Mouse (Mus musculus) naive thymus-derived CD4-positive, alpha-beta T cell, adult 2 months (primary cell): ENCODE measurements around the gene Map2k2.

ENCODE experiments used
- DNase-seq: peaks from one replicate; pipeline ENCODE4 v3.0.0-alpha.2; 2011; ENCODE audit warnings: low read depth

Gene Map2k2

DNA sequence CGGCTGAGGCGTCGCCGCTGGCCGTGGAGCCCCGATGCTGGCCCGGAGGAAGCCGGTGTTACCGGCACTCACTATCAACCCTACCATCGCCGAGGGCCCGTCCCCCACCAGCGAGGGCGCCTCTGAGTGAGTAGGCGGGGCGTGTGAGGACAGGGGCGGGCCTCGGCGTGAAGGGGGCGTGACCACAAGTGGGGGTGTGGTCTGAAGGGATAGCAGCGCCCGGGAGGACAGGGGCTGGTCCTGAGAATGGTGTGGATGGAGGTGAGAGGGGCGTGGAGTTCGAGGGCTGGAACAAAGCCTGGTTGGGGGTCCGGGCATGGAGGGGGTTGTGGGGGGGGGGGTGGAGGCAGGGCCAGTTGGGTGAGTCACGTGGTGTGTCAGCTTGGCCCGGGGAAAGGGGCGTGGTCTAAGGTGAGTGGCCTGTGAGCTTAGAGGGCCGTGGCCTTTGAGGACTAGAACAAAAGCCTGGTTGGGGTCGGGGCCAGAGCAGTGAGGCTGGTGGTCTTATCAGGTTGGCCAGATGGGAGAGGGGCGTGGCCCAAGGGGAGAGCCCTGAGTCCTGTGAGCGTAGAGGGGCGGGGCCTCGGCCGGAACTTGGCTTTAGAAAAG lies 502 bp downstream of the Map2k2 start:
- DNase-seq: peak; percentile 90

GRCm38 (mm10) chr10:81112946-81113345 lies 7.2 kb downstream of the Map2k2 start:
- DNase-seq: no peak

GRCm38 (mm10) chr10:81119625-81120024 lies 13.9 kb downstream of the Map2k2 start:
- DNase-seq: no peak

DNA sequence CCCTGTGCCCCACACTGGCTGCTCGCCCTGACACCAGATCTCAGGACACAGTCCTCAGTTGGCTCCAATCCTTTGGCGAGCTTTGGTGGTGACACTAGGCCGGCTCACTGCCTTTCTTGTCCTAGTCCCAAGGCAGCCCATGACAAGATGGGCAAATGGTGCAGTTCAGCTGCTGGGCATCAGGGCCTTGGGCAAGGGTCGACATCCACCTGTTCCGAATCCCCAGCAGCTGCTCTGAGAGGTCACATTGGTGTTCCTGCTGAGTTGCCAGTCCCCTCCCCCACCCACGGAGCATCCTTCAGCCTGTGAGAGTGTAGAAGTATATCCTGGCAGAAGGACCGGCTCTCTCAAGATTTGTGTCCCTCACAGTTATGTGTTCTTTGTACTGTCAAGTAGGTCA lies 14.9 kb downstream of the Map2k2 start:
- no peak for DNase-seq

DNA sequence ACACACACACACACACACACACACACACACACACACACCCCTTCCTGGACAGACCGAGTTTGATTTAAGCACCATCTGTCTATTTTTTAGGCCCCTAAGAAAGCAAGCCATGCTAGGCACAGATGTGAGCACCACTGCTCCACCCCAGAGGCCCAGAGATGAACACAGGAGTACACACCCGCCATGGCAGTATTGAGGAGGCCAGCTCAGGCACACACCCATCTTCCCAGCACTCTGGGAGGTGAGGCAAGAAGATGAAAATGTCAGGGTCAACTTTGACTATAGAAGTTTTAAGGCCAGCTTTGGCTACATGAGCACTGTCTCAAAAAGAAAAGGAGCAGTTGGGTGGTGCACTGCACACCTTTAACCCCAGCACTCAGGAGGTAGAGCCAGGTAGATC lies 17.2 kb downstream of the Map2k2 start:
- DNase-seq: no peak

DNA sequence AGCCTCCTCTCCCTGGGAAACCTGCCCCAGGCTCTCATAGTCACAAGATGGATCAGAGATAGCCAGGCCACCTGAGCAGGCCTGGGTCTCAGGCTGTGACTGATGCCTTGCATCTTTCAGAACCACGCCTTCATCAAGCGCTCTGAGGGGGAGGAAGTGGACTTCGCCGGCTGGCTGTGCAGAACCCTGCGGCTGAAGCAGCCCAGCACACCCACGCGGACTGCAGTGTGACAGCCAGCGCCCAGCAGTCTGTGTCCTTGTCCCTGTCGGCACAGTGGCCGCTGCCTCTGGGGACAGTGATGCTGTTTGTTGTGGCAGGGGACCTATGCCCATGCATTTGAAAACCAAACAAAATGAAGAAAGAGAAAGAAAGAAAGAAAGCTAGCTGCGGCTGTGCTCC lies 17.8 kb downstream of the Map2k2 start:
- DNase-seq: no peak

GRCm38 (mm10) chr10:81134181-81134587 lies 28.5 kb downstream of the Map2k2 start:
- peak; percentile 44 for DNase-seq

DNA sequence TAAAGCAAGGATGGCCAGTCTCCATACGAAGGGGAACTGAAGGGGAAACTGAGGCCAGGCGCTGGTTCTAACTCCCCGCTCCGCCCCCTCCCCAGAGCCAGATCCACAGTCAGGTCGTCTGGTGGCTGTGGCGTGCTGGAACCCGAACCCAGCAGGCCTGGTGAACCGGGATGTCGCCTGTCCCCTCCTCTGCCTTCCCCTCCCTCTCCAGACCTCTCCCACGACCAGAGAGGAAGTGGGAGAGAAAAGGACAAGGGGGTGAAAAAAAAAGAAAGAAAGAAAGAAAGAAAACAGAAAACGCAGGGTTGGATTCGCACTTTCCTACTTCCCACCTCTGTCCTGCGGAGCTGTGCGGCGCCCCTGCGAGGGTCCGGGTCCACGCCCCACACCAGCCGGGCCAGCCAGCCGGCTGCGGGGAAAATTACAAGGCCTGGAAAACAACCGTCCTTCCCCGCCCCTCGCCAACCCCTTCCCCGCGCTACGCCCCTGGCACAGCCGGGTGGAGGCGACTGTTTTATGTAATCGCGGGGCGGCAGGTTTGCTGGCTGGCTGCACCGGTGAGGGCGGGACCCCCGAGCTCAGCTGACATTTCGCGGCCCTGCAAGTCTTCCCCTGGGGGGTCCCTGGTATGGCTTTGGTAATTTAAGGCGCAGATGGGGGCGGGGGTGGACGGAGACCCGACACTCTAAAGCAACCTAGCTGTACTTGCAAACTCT lies 29.4 kb downstream of the Map2k2 start, which contains the start of gene Zbtb7a:
Gene Zbtb7a (plus strand): TSS at position 255 of the 716 bp plus-strand sequence.
- DNase-seq: peak; percentile 42

- DNase-seq: peak; percentile 66
Observed at GRCm38 (mm10) chr10:81135831-81136705, 30.4 kb downstream of the Map2k2 start.

DNA sequence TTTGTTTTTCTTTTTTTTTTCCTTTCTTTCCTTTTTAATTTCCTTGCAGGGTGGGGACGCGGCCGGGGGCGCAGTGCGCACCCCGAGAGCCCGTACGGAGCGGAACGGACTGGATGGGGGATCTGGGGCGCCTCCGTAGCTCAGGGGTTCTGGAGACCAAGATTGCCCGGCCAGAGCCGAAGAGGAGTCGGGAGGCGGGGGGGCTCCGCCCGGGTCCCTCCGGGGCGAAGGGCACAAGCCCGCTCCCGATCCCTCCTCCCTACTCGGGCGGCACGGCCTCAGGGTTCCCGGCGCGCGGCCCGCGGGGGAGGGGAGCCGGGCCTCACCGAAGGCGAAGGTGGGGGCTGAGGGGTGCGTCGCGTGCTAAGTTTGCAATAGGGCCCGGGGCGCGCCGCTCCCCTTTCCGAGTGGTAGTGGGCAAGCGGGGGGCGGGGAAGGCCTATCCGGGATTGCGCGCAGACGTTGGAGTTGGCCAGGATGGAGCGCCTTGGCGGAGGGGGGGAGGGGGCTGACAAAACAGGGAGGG lies 31.1 kb downstream of the Map2k2 start:
- DNase-seq: peak; percentile 86

- DNase-seq: peak; percentile 100
Observed at GRCm38 (mm10) chr10:81137252-81138130, 31.8 kb downstream of the Map2k2 start.

DNA sequence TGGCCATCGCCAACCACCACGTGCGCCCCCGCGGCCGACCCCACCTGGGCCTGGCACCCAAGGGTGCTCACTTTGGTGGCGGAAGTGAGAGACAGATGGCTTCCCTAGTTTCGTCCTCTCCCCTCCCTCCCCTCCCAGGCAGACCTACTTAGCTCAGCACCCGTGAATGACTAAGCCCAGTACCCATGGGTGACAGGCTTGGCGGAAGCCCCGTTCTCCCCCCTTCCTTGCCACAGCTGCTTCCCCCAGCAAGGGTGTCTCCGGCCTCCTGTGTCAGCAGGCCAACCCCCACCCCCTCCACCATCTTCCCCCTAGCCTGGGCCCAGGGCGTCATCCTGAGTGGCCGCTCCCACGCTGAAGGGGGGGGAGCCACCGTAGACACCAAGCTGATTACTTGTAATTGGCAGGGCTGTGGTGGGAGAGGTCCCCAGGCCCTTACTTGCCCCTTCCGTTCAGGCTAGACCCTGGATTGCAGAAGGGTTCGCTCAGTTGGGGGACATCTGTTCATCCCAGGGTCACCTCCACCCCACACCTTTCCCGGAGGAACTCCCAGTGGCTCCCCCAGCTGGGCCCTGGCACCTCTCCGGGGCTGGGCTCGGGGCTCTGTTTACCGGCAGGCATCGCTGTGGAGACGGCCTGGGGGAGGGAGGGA lies 32.5 kb downstream of the Map2k2 start:
- DNase-seq: peak; percentile 81

DNA sequence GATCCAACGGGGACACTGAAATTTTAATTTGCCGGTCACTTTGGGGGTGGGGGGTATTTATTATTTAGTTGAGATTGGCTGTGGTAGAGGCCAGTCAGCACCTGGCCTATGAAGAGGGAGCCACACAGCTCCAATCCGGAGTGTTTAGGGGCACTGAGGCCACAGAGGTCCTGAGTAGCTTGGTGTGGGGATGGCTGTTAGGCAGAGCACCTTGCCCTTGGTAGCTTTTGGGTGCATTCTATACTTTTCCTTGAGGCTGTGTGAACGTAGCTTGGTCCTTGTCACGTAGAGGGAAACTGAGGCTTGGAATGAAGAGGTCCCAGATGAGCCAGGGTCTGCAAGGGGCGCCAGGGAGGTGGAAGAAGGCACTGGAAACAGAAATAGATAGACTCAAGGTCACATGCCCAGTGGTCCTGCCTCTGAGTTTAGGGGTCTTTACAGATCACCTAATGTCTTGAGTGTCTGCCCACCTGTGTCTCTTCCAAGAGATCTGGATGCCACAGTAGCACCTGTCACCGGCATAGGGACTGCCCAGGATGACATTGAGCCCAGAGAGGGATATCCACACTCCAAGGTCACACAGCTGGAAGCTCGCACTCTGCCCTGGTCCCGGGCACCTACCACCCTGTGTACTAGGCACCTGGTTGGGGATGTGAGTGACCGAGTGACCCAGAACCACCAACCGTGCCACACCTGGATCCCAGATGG lies 33.3 kb downstream of the Map2k2 start:
- DNase-seq: no peak

- no peak for DNase-seq
Observed at GRCm38 (mm10) chr10:81139529-81139846, 33.8 kb downstream of the Map2k2 start.

DNA sequence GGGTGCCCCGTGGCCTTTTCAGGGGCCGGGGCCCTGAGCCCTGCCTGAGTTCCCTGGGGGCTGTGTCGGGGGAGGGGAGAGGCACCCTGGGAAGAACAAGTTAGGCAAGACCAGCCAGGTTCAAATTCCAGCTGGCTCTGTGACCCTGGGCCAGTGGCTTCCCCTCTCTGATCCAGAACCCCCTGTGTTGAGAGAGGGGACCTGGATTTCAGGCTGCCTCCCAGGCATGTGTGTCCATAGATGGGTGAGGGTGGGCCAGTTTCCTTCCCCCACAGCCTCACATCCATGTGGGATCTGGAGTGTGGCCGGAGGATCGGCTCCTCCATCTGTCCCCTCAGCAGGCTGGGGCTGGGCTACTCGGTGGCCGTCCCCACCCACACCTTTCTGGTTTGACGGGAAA lies 34.3 kb downstream of the Map2k2 start:
- DNase-seq: no peak

- DNase-seq: peak; percentile 51
Observed at GRCm38 (mm10) chr10:81140717-81141454, 35.2 kb downstream of the Map2k2 start.

DNA sequence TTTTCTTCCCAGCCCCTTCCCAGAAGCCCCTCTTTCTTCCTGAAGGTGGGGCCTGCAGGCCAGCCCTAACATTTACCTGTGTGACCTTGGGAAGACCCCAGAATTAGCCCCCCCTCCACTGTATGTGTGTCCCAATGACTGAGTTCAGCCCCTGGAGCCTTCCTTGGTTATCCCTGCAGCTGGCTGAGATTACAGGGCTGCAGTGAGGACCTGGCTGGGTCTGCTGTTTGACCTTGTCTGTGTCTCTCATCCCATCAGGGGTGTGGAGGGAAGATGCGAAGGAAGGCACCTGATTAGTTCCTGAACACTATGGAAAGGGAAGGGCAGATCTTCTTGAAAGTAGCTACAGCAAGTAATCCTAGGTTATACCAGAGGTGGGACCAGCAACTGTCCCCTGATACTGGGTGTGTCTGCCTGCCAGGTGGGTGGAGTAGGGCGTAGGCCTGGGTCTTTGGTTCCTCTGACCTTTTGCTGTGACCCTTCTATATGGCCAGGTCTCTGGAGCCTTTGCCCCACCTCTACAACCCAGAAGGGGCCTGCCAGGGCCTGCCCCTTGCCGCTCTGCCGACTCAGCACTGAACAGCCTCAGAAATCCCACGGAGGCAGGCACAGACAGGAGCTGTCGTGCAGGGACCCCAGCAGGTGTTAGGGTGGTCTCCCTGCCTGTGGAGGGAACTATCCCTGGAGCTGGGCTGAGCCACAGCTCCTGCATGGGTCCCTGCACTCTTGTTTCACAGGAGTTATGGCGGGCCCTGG lies 35.9 kb downstream of the Map2k2 start:
- DNase-seq: no peak

- no peak for DNase-seq
Observed at GRCm38 (mm10) chr10:81142551-81142981, 36.9 kb downstream of the Map2k2 start.

DNA sequence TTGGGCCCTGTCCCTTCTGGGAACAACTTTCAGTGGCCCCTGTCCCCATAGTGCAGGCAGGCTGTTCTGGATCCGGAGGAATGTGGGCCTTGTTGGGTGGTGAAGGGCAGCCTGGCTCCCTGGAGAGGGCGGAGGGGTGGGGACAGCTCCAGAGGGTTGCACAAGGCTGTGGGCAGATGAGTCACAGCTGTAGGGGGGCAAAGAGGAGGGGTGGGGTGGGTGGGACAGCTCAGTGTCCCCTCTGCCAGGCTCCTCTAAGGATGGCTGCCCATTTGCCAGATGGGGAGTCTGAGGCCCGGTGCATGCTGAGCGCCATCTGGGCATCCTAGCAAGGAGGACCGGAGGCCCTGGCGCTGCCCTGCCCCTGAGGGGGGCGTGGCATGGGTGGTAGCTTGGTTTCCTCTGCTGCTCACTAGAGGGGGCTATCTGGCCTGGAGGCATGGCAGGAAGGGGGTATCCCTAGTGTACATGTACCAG lies 37.5 kb downstream of the Map2k2 start:
- no peak for DNase-seq
